Mouse (Mus musculus) kidney, adult 2 months (tissue): ENCODE data around the gene Spice1.

ENCODE experiments used
- CTCF ChIP-seq: fragments of 200-500 bp; conservative IDR thresholded peaks from 2 replicates; pipeline ENCODE4 v1.5.1; 2011; ENCODE audit warnings: low read depth, mild to moderate bottlenecking, control low read depth, low read length, moderate library complexity, mixed read lengths; ENCODE audit not compliant: insufficient read depth, insufficient read length
- POLR2A ChIP-seq: fragments of 200-500 bp; IDR thresholded peaks from one replicate; pipeline ENCODE4 v1.6.1; 2011; ENCODE audit warnings: low read depth, low read length, control low read depth

DNA sequence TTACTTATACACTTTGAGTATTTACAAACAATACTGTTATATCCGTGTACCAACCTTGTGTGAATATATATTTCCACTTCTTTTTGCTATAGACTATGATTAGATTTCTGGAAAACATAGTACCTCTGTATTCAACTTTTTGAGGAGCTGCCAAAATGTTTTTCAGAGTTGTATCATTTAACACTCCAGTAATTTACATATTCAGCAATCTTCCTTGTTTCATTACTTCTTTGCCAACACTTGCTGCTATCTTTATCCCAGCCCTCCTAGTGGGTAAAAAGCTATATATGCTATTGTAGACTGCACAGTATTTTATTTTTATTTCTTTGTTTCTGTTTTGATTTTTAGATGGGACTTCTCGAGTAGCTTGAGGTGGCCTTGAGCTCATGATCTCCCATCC, 43.1 kb upstream of the Spice1 start:
- TF ChIP-seq CTCF (no peak), POLR2A (no peak)
